ENCODE assay signal across 9 mouse cellular contexts in genomic region chr11:80811156-80811555, GRCm38 (mm10). TPM values are rescaled to one million over a fixed set of nuclear protein-coding genes. Genes with fewer than 3 reads are reported as not detected.
A peak's percentile ranks its signal among the peaks of the same experiment; 100 is the strongest.
DNase-seq lines count a peak whose midpoint lies in the region; ATAC-seq and TF ChIP-seq lines count a peak whose summit lies in the region.
"Had no signal": no experiment of that assay in that cellular context is flagged by ENCODE, and none has a peak within 500 bp of the region (broad histone marks: within the 10 kb centered on the region; RNA-seq: fewer than 3 reads in every experiment).

No protein-coding gene starts in this region.

- peak overlapping the region; percentile 87 for H3K4me2 ChIP-seq in lung, postnatal 0 days (replicated peaks; ENCODE audit: low read depth, low read length)
- peak overlapping the region; percentile 84 for H3K4me2 ChIP-seq in forebrain, embryonic 14.5 days (ENCODE audit: low read length)
- H3K4me2 ChIP-seq in liver, embryonic 13.5 days, result peak overlapping the region; percentile 65
- peak overlapping the region; percentile 80 for H3K4me2 ChIP-seq in stomach, embryonic 16.5 days (ENCODE audit: low read depth, low read length)

- no peaks in the 10 kb centered on the region for H3K9me3 ChIP-seq in lung, postnatal 0 days (ENCODE audit: low read length)
- H3K9me3 ChIP-seq in forebrain, embryonic 14.5 days (replicated peaks; ENCODE audit: control insufficient read depth, low read length), result no peaks in the 10 kb centered on the region
- H3K9me3 ChIP-seq in liver, embryonic 13.5 days (replicated peaks), result no peaks in the 10 kb centered on the region
- no peaks in the 10 kb centered on the region for H3K9me3 ChIP-seq in stomach, embryonic 16.5 days (replicated peaks; ENCODE audit: control insufficient read depth, low read length)

- no peaks in the 10 kb centered on the region for H3K27me3 ChIP-seq in lung, postnatal 0 days (replicated peaks; ENCODE audit: insufficient read depth, low read length)
- H3K27me3 ChIP-seq in forebrain, embryonic 14.5 days (replicated peaks; ENCODE audit: control insufficient read depth, insufficient read depth, low read length), result no peaks in the 10 kb centered on the region
- H3K27me3 ChIP-seq in liver, embryonic 13.5 days, result peaks cover 46% of the 10 kb centered on the region
- no peaks in the 10 kb centered on the region for H3K27me3 ChIP-seq in stomach, embryonic 16.5 days (ENCODE audit: control insufficient read depth, insufficient read depth, low read length)
- no peaks in the 10 kb centered on the region; the same call in 1 of the 2 replicates for H3K27me3 ChIP-seq in cerebellum, adult 2 months (ENCODE audit: control insufficient read depth, insufficient read depth, low read length)

- intact Hi-C loops in gastrocnemius, postnatal 36 days (cut with DNase I), result no loop called here

- H3K36me3 ChIP-seq in lung, postnatal 0 days (ENCODE audit: insufficient read depth, low read length), result peaks cover 13% of the 10 kb centered on the region; the same call in 1 of the 2 replicates
- H3K36me3 ChIP-seq in forebrain, embryonic 14.5 days (ENCODE audit: control insufficient read depth, insufficient read depth, low read length), result peaks cover 29% of the 10 kb centered on the region
- H3K36me3 ChIP-seq in liver, embryonic 13.5 days, result no peaks in the 10 kb centered on the region
- H3K36me3 ChIP-seq in stomach, embryonic 16.5 days (ENCODE audit: control insufficient read depth, insufficient read depth, low read length), result no peaks in the 10 kb centered on the region; the same call in 1 of the 2 replicates

- ATAC-seq in lung, postnatal 0 days, result no peak
- ATAC-seq in forebrain, embryonic 14.5 days, result no peak
- ATAC-seq in liver, embryonic 13.5 days (ENCODE audit: low read depth), result no peak
- no peak for ATAC-seq in stomach, embryonic 16.5 days (ENCODE audit: insufficient read depth, low FRiP score)
- ATAC-seq in cerebellum, adult (ENCODE audit: insufficient number of reproducible peaks, low FRiP score, low TSS enrichment), result no peak

- no peak for TF ChIP-seq EP300 in lung, postnatal 0 days (IDR thresholded peaks at IDR 0.05)

- H3K4me3 ChIP-seq in lung, postnatal 0 days (ENCODE audit: low read depth, low read length), result peak overlapping the region; percentile 54
- peak overlapping the region; percentile 50 for H3K4me3 ChIP-seq in forebrain, embryonic 14.5 days (ENCODE audit: low read depth, low read length)
- H3K4me3 ChIP-seq in liver, embryonic 13.5 days (replicated peaks), result peak overlapping the region; percentile 54; the same call in 1 of the 2 replicates
- peak overlapping the region; percentile 63 for H3K4me3 ChIP-seq in stomach, embryonic 16.5 days (replicated peaks; ENCODE audit: low read length)
- H3K4me3 ChIP-seq in cerebellum, adult 2 months (replicated peaks; ENCODE audit: insufficient read depth, low read depth, low read length), result no peak overlapping the region

- no peak for TF ChIP-seq POLR2A in cerebellum, adult 2 months (IDR thresholded peaks at IDR 0.05; ENCODE audit: borderline replicate concordance, insufficient read depth, low read length)

- no peak for DNase-seq in lung, postnatal 0 days (ENCODE audit: low spot score)
- no peak for DNase-seq in lung, adult 18-20 months
- no peak for DNase-seq in forebrain, embryonic 14.5 days (ENCODE audit: low spot score)
- no peak for DNase-seq in liver, embryonic 13.5 days
- DNase-seq in gastrocnemius, postnatal 36 days, result no peak
- no peak for DNase-seq in cerebellum, adult 2 months

- H3K9ac ChIP-seq in lung, postnatal 0 days (replicated peaks; ENCODE audit: low read depth), result no peak overlapping the region; the same call in 1 of the 2 replicates
- peak overlapping the region; percentile 84 for H3K9ac ChIP-seq in forebrain, embryonic 14.5 days (ENCODE audit: low read length)
- H3K9ac ChIP-seq in liver, embryonic 13.5 days, result no peak overlapping the region
- H3K9ac ChIP-seq in stomach, embryonic 16.5 days (ENCODE audit: low read length), result peak overlapping the region; percentile 91

- WGBS in lung, postnatal 0 days, result 15% methylated on average over 5 of the region's 5 CpGs
- WGBS in forebrain, embryonic 14.5 days, result 20% methylated on average over 5 of the region's 5 CpGs
- 29% methylated on average over 5 of the region's 5 CpGs for WGBS in liver, embryonic 13.5 days (ENCODE audit: insufficient replicate concordance)
- WGBS in stomach, embryonic 16.5 days, result 12% methylated on average over 5 of the region's 5 CpGs
- WGBS in cerebellum, adult 2 months, result 21% methylated on average over 5 of the region's 5 CpGs

- peaks cover 5% of the 10 kb centered on the region; the same call in 1 of the 2 replicates for H3K4me1 ChIP-seq in lung, postnatal 0 days (ENCODE audit: insufficient read depth, low read depth, low read length)
- peaks cover 11% of the 10 kb centered on the region for H3K4me1 ChIP-seq in forebrain, embryonic 14.5 days (ENCODE audit: control insufficient read depth, insufficient read depth, low read length)
- H3K4me1 ChIP-seq in liver, embryonic 13.5 days (replicated peaks), result peaks cover 19% of the 10 kb centered on the region; the same call in 1 of the 2 replicates
- H3K4me1 ChIP-seq in stomach, embryonic 16.5 days (ENCODE audit: control insufficient read depth, insufficient read depth, low read length), result peaks cover 16% of the 10 kb centered on the region
- no peaks in the 10 kb centered on the region for H3K4me1 ChIP-seq in cerebellum, adult 2 months (ENCODE audit: control insufficient read depth, insufficient read depth, low read length)

- no peak for TF ChIP-seq CTCF in lung, postnatal 0 days (IDR thresholded peaks at IDR 0.05)
- TF ChIP-seq CTCF in cerebellum, adult 2 months (IDR thresholded peaks at IDR 0.05; ENCODE audit: borderline replicate concordance, insufficient read depth, low read depth, low read length), result no peak

- H3K27ac ChIP-seq in lung, postnatal 0 days (ENCODE audit: low read length), result no peak overlapping the region
- no peak overlapping the region for H3K27ac ChIP-seq in forebrain, embryonic 14.5 days (ENCODE audit: low read depth, low read length)
- H3K27ac ChIP-seq in liver, embryonic 13.5 days, result no peak overlapping the region
- 0 out of 2 replicates have a peak overlapping the region, but pooled peaks have one; percentile 1 for H3K27ac ChIP-seq in stomach, embryonic 16.5 days (ENCODE audit: low read length)
- no peak overlapping the region for H3K27ac ChIP-seq in cerebellum, adult 2 months (ENCODE audit: insufficient read depth, low read length)

RNA-seq across cellular contexts. Expression of gene Tmem98, which starts 1.2 kb away (rescaled TPM):
- 72.1 and 82.0 TPM in 2 replicates for polyA plus RNA-seq in lung, postnatal 0 days (2015; fragmentation: Nextera tagmentation; extraction: Ambion mirVana)
- polyA plus RNA-seq in forebrain, embryonic 14.5 days (2014; fragmentation: Nextera tagmentation; extraction: Ambion mirVana), result 38.3 and 43.3 TPM in 2 replicates
- 11.7 and 12.6 TPM in 2 replicates for polyA plus RNA-seq in liver, embryonic 13.5 days (2015; fragmentation: Nextera tagmentation; extraction: Ambion mirVana)
- 111 and 121 TPM in 2 replicates for polyA plus RNA-seq in stomach, embryonic 16.5 days (2015; fragmentation: Nextera tagmentation; extraction: Ambion mirVana)
- 1 to 10 TPM; 1.3 to 1.9 TPM for total RNA-seq in gastrocnemius, postnatal 36 days (2021)
- 27.8 and 34.0 TPM in 2 replicates for polyA plus RNA-seq in cerebellum, adult 2 months (2012; rRNA removed)
- polyA plus RNA-seq: erythroblast, embryonic 14.5 days had no signal

RNA-seq across cellular contexts. Expression of gene Myo1d, which starts 31.3 kb away (rescaled TPM):
- 26.4 and 29.6 TPM in 2 replicates for polyA plus RNA-seq in lung, postnatal 0 days (2015; fragmentation: Nextera tagmentation; extraction: Ambion mirVana)
- 1.3 and 1.6 TPM in 2 replicates for polyA plus RNA-seq in forebrain, embryonic 14.5 days (2014; fragmentation: Nextera tagmentation; extraction: Ambion mirVana)
- 5.2 and 6.3 TPM in 2 replicates for polyA plus RNA-seq in liver, embryonic 13.5 days (2015; fragmentation: Nextera tagmentation; extraction: Ambion mirVana)
- polyA plus RNA-seq in stomach, embryonic 16.5 days (2015; fragmentation: Nextera tagmentation; extraction: Ambion mirVana), result 31.7 and 33.8 TPM in 2 replicates
- 1 to 10 TPM; 3.0 to 3.5 TPM for total RNA-seq in gastrocnemius, postnatal 36 days (2021)
- 14.3 and 16.9 TPM in 2 replicates for polyA plus RNA-seq in cerebellum, adult 2 months (2012; rRNA removed)

RNA-seq across cellular contexts. Expression of gene Spaca3, which starts 47.0 kb away (rescaled TPM):
- not detected in 2 replicates for polyA plus RNA-seq in lung, postnatal 0 days (2015; fragmentation: Nextera tagmentation; extraction: Ambion mirVana)
- polyA plus RNA-seq in forebrain, embryonic 14.5 days (2014; fragmentation: Nextera tagmentation; extraction: Ambion mirVana), result not detected in 2 replicates
- polyA plus RNA-seq in liver, embryonic 13.5 days (2015; fragmentation: Nextera tagmentation; extraction: Ambion mirVana), result not detected in 2 replicates
- polyA plus RNA-seq in stomach, embryonic 16.5 days (2015; fragmentation: Nextera tagmentation; extraction: Ambion mirVana), result not detected in 2 replicates
- total RNA-seq in gastrocnemius, postnatal 36 days (2021), result not detected
- polyA plus RNA-seq in cerebellum, adult 2 months (2012; rRNA removed), result not detected in 2 replicates
- polyA plus RNA-seq: erythroblast, embryonic 14.5 days had no signal

Comparison
In these comparisons a context has a peak if more than half of its experiments do, and no peak if none do; other contexts are left out.
1. H3K9ac ChIP-seq: peak in forebrain, embryonic 14.5 days (single experiment) and stomach, embryonic 16.5 days (single experiment); none in lung, postnatal 0 days (single experiment) and liver, embryonic 13.5 days (single experiment).
2. Peak in every context shown above with its lines, with median percentiles within 50 percentile points of each other: H3K4me2 ChIP-seq.